Mouse (Mus musculus): Measurements from ENCODE around the gene Dhcr24.

The Dhcr24 gene

DNA sequence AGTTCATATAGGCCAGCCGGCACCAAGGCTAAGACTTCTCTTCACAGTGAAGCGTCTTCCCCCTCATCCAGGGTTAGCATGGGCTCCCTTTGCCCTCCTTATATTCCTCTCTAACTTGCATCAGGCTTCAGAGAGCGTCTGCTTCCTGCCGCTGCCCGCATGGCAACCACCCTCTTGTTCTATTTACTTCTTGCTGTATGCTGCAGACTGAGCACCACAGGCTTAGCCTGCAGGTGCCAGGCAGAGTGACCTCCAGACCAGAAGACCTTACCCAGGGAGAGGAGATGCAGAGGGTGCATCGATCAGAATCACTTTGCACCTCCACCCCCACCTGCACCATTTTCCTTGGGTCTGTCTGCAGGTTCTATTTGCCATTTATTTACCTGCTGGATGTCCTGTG is 1.2 kb downstream of the Dhcr24 start:
- DNase-seq: no peak

DNA sequence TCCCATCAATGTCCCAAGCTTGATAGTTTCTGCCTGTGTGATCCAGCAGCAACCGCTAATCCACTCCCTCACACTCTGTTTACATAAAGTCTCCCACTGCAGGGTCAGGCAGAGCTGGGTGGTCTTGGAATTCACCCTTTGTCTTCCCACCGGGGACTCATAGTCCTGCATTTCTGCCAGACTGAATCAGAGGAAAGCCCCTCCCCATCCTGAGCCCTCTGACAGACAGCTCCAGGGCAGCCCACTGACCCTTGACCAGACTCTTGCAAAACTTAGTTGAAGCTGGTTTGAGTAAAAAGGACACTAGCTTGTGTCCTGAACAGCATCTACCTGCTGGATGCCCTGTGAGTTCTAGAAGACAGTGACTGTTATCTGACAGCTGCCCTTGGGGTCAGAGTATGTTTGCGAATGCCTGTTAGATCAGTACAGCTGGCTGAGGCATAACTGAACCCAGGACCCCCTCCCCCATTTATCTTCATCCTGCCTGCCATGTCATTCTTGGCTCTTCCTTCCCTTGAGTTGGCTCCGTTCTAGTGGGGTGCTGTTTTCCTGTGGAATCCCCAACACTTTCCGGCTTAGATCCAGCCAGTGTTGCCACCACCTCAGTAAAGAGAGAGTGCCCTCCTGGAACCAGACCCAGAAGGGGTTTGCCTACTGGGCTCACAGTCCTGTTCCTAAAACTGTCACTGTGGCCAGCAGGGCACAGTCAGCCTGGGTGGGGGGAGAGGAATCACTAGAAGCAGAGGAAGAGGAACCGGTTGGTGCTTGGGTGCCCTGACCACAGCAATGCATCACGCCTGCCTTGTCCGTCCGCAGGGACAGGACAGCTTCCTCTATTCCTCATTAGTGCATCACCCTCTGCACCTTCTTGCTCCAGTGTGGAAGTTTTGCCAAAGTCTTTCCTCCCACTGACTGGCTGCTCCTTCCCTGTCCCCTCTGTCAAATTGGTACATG is 2.3 kb downstream of the Dhcr24 start:
- no peak for DNase-seq

DNA sequence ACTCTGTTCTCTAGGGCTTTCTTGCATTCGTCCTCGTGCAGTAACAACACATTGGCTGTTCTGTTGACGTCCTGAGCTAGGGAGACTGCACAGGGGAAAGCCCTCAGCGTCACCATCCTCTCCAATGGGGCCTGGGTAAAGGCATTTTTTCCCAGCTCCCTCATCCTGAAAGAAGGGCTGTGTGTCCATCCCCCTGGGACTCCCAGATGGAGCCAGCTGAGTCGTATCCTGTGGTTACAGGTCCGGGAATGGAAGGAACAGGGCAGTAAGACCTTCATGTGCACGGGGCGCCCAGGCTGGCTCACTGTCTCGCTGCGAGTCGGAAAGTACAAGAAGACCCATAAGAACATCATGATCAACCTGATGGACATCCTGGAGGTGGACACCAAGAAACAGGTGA is 3.3 kb downstream of the Dhcr24 start:
- no peak for DNase-seq

DNA sequence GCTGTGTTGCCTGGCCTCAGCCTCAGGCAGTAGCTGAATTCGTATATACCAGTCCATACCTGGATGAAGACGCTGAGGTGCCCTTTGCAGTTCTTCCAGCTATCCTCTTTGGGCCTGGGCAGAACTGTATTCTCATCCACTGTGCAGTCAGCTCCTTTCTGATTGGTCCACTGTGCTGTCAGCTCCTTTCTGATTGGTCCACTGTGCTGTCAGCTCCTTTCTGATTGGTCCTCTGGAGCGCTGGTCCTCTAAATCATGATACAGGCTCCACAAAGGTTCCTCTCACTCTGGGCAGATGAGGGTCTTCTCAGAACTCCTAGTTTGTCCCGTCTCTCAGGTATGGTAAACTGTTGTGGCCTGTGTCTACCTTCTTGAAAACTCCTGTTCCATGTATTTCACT is 8.8 kb downstream of the Dhcr24 start:
- no peak for DNase-seq

DNA sequence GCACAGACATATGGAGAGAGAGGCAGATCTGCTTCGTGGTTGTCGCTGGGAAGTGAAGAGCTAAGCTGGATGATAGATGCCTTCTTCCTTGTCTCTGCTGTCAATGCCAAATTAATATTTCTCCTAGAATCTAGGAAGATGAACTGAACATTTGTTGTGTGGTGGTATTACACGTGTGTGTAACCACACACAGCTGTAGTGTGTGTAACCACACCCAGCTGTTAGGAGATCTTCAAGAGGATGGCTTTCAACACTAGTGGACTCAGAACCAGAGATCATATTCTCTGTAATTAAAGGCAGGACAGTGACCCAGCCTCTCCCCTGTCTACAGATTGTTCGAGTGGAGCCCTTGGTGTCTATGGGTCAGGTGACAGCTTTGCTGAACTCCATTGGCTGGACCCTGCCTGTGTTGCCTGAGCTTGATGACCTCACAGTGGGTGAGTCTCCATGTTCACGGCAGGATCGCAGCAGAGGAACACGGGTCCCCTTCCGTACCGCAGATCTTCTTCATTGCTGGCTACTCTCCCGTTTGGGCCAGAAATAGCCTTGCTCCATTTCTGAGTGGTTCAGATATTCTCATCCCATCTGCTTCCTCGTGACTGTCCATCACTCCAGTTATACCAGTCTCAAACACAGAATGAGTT is 10.4 kb downstream of the Dhcr24 start:
- DNase-seq: no peak

DNA sequence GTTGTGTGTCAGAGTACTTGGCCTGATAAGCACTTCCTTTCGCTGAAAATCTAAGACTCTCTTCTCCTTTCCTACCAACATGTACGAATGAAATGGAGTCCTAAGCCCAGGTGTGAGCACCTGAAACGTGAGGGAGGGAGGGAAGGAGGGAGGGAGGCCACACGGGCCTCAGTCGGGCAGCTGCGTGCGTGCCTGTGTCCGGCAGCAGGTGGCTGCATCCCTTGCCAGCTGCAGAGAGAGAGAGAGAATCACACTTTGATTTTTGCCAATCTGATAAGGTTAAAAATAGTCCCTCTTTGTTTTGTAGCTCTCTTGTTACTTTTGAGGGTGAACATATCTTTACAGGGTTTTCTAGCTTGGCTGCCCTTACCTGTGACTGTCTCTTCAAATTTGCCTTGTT is 14.2 kb downstream of the Dhcr24 start:
- DNase-seq: no peak

DNA sequence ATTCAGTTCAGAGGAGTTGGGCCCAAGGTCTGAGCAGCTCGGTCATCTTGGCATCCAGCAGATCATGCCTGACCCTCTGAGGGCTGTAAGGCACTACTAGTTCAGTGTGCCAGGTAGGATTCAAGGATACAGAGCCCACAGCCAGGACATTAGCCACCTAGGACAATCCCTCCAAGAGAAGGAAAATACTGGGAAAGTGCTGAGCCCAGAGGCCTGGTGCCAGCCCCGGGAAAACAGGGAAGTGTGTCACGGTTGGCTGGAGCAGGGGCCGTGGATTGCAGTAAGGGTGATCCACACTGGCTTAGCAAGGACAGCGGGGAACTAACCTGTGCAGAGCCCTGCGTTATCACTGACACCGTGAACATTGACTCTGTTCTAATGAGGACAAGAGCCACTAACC is 16.7 kb downstream of the Dhcr24 start:
- DNase-seq: no peak

DNA sequence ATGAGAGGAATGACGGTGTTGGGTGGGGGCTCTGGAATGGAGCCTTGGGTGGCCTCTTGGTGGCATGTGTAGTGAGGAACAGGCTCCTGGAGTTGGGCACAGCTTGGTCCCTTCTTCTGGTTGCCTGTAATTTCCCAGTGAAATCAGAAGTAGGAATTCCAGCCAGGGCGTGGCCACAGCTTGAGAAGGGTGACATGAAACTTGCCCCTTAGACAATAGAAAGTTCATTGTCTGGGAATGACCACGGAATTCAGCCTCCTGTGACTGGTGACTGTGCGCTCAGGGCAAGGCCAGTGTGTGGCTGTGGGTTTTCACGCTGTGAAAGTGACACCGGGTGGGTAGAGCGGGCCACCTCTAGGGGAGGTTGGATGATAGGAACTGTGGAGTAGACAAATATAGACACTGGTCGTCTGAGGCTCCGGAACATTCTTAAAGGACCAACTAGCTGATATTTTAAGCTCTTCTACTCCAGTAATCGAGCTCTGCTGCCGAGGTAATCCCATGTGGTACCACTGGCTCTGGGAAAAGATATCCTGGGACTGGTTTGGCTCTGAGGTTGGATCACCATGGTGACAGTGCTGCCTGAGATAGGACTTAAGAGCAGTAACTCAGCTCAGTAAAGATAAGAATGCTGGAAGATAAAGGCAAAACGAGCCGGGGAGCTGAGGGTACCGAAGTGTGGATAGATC is 20.5 kb downstream of the Dhcr24 start:
- peak; percentile 32 for DNase-seq

DNA sequence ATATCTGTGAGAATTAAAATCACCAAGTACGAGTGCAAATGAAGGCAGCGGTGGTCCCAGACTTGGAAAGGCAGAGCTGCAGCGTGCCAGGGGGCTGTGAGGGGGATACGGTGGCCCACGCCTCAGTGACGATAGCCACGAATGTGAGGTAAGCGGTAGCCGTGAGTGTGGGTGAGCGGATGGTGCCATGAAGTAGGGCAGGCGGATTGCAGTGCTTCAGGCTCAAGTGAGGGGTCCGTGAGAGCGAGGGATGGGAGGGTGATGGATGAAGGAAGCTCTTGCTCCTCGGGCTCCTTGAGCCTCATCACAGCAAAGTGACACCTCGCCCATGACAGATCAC is 21.0 kb downstream of the Dhcr24 start:
- DNase-seq: no peak

DNA sequence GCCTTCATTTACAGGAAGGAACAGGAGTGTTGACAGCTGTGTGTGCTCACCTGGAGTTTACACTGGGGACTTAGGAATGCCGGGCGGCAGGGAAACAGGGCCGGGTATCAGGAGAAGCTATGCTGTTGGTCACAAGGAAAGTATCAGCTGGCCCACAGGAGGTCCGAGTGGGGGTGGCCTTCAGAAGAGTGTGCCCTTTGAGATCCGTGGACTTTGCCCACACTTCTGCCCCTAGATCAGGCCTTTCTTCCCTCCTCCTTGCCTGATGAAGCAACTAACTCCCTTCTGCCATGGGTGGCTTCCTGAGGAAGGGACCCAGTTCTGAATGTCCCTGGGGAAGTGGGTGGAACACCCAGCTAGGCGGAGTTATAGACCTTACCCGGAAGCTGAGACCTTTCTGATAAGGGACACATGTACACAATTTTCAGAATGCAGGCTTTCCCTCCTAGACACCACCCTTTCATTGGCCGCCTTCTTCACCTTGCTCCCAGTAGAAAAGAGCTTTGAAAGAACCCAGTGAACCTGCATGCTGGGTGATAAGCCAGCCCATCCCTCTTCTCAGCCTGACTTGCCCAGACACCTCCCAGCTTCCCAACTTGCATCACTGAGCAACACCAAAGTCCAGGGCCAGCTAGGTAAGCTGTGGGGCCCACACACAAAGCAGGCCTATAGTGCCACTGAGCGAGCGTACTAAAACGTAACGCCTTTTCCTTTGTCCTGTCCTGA is 21.8 kb downstream of the Dhcr24 start:
- DNase-seq: no peak

DNA sequence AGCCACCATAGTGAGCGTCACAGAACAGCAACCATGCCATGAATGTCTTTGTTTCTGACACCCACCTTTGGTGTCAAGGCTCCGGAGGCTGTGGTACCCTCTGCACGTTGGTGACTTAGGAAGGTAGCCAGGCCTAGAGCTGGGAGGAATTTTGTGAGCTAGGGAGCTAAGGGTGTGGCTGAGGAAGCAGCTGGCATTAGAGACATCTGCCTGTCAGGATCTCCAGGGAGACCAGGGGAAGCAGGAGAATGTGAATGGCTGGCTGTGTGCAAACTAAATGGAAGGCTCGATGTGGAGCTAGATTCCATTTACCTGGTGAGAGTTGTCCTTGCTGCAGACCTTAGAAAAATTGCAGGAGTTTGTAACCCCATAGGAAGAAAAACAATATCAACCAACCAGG is 23.8 kb downstream of the Dhcr24 start:
- no peak for DNase-seq

DNA sequence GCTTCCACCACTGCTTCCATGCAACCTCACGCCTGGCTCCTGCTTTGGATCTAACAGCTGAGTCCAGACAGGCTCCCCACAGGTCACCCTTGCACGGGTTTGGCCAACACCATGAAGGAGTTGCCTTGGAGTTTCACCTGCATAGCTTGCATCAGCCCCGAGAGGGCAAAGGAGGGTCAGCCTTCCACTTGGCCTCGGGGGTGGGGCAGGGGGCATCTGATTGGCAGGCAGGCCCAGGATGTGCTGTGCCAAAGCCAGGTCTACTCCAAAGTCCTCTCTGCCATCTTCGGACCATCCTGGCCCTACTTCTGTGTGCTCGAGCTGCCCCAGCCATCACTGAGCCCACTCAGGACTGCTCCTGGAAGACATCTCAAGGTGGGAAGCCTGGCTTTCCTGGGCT is 26.2 kb downstream of the Dhcr24 start:
- DNase-seq: no peak

DNA sequence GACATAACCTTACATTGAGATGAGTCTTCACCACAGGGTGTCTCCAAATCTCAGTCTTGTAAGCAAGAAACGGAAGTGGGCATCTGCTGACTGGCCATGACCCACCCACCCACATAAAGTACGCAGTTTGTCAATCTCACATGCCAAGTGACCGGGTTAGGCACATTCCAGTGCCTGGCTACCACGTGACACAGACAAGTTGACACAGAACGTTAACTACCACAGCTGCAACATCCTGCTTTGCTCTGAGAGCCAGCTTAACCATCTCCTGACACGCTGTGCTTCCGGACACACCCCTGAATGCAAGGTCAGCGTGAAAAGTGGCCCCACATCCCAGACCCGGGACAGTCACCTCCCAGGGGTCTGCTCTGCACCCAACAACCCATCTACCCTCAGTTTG is 29.3 kb downstream of the Dhcr24 start:
- DNase-seq: no peak

DNA sequence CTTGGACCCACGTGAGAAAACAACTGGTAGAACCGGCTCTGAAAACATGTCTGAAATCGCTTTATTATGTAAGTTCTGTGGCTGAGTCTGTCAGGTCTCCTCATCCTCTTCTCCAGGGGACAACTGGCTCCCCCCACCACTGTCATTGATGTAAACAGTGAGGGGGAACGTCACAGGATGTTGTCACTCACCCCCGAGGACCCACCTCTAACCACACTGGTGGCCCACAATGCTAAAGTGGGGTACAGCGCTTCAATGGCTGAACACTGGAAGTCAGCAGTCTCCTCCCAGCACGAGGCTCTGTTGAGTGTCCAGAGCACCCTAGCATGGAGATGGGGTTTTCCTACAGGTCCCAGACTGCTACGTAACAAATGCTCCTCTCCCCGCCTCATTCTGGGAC is 30.0 kb downstream of the Dhcr24 start:
- no peak for DNase-seq

DNA sequence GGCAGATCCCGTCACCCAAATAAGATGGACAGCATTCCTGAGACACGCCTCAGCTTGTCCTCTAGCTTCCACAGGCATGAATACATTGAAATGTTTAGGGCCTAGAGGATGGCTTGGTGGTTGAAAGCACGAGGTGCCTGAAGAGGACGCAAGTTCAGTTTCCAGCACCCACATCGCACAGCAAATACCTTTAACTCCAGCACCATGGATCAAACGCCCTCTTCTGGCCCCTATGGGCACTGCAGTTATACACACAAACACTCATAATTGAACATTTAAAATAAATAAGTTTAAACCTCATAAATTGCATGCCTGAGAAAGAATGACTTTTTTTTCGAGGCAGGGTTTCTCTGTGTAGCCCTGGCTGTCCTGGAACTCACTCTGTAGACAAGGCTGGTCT is 32.8 kb downstream of the Dhcr24 start:
- no peak for DNase-seq

DNA sequence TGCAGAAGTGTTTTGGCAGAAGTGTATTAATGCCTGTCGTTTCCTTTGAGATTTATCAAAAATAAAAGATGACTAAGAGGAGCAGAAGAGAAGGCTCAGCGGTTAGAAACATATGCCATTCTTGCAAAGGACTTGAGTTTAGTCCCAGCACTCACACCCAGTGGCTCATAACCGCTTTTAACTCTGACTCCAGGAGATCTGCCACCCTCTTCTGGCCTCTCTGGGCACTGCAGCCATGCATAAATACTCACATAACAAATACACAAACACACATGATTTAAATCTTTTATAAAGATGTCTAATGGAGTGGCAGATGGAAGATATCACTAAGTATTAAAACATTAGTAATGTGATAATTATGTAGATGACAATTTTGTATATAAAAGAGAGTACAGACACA is 35.4 kb downstream of the Dhcr24 start:
- DNase-seq: no peak

DNA sequence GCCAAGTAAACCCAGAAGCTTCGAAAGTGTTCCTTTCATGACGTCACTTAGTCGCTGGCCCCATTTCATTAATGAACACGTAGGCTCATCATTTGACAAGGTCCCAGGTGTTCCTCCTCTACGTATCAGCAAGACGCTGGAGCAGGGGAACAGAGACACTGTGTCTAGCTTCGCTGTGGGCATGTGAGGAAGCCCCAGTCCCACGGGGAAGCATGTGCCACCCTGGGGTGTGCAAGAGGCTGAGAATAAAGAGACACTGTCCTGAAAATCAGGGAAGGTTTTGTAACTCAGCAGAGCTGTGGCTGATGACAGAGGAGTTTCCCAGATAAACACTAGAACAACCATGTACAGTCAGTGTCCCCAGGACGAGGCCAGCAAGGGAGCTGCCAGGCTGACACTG is 36.2 kb downstream of the Dhcr24 start:
- no peak for DNase-seq

DNA sequence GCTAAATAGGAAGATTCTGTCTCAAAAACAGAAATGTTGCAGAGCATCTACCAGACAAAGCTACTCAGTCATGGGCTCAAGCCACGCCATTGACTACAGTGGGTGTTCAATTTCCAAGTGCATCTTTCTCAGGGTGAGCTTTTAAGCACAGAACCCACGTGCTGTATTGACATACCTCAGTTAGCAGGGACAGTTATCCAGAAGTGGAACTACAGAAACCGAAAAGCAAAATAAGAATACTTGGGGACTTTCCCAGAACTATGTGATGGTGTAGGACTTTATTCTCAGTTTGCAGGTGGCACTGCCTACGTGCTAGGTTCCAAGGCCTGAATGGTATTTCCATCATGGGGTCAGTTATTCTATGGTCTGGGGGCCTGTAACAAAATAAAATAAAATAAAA is 36.9 kb downstream of the Dhcr24 start:
- no peak for DNase-seq

DNA sequence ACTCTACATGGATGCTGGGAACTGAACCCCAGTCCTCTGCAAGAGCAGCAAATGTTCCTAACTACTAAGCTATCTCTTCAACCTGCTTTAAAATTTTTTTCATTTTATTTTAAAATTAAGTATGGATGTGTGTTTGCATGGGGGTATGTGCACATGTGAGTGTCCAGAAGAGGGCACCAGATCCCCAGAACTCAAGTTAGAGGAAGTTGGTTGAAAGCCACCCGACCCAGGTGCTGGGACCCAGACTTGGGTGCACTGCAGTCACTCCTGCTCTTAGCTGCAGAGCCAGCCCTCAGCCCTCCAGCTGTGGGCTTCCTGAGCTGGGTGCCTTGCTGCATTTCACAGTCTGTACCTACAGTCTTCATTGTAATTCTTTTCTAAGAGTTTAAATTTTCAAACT is 38.6 kb downstream of the Dhcr24 start:
- no peak for DNase-seq

DNA sequence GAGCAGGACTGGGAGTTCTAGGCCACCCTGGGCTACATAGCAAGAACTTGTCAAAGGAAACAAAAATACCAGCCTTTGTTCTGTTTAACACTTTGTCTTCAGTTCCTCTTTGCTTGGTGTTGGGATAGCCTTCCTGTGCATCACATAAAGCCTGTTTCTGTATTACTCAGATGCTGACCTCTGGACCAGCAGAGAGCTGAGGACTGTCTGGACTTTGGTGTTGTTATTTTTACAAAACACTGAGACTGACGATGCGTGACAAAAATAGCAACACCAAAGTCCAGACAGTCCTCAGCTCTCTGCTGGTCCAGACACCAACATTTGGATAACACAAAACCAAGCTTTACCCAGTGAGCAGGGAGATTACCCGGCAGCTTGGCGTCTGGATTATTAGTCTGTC is 39.9 kb downstream of the Dhcr24 start:
- no peak for DNase-seq

DNA sequence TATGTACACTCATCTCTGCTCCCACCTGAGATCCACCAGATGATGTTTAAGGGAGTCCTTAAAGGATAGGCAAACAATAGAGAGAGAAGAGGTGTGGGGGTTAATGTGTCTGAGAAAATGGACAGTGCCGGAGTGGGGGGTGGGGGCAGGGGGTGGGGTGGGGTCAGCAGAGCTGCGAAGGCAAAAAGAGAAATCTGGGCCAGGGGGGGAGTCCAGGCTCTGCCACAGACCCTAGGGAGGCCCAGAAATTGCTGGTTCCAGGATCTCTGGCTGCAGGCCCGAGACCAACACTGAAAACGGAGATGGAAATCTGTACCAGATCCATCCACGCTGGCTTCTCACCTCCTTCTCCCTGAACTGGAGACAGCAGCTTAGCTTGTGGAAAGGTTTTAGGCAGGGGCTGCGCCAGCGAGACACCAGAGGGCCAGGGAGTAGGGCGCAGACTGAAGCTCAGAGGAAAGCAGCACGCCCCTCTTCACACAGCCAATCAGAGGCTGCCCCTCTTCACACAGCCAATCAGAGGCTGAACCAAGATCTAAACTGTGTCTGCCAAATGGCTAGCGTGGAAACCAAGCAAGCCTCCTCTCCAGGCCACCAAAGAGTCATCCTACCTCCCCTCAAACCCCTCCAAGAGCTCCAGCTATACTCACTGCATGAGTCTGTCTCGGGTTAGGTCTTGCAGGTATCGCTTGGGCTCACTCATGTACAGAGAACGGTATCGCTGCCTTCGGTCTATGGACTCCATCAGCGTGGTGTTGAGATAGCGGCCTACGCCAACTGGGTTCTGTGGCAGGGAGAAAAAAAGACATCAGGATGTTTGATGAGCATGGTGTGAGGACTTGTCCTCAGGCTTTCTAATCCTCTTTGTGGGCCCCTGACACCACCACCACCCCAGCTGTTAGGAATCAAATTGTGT is 46.1 kb downstream of the Dhcr24 start:
- peak; percentile 27 for DNase-seq

DNA sequence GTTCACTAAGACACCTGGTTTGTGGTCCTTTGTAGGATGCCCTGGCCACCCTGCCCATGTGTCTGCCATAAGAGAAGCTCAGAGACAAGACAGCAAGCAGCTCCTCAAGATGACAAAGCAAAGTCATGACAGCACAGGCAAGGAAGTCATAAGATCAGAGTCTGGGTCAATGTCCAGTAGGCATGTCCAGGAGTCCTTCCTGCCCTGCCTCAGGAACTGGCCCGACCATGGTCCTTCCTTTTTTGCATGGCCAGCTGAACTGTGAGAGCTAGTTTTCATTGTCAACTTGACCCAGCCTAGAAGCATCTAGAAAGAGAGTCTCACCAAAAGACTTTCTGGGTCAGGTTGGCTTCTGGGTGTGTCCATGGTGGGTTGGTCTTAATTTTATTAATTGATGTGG is 47.1 kb downstream of the Dhcr24 start:
- DNase-seq: no peak
